Mouse (Mus musculus) thymus, postnatal 4 days (tissue): ENCODE results near the gene Haus2.

Source experiments
- DNase-seq: peaks from one replicate; pipeline ENCODE4 v3.0.0; 2021

The Haus2 gene

DNA sequence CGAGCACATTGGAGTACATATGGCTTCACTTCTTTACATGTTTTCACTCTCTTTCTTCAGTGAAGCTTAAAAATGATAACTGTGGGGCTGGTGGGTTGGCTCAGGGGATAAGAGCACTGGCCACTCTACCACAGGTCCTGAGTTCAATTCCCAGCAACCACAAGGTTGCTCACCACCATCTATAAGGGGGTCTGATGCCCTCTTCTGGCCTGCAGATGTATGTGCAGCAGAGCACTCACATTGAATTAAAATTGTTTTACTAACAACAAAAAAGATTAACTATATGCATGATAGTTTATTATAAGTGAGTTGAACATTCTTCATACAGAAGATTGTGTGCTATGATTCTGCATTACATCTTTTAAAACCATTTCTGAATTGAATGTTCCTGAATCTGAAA, 10.4 kb downstream of the Haus2 start:
- DNase-seq: no peak

DNA sequence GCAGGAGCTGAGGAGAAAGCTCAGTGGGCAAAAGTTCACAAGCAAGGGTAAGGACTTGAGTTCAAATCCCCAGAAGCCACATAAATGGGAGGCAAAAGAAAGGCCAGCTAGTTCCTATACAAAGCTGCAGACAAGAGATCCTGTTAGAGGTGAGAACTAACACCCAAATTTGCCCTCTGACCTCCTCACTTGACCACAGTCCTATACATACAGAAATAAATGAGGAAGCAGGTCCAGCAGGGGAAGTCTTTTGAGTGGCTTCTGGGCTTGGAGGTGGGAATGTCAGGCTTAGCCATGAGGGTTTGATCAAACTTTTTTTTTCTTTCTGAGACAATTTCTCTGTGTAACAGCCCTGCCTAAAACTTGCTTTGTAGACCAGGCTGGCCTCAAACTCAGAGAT, 13.7 kb downstream of the Haus2 start:
- no peak for DNase-seq

- no peak for DNase-seq
Observed at GRCm38 (mm10) chr2:120628076-120628865, 19.1 kb downstream of the Haus2 start.

- peak; percentile 98 for DNase-seq
Observed at GRCm38 (mm10) chr2:120628886-120629735, 19.9 kb downstream of the Haus2 start, which contains the start of gene Stard9. Gene Stard9 (plus strand): TSS chr2:120629121.

DNA sequence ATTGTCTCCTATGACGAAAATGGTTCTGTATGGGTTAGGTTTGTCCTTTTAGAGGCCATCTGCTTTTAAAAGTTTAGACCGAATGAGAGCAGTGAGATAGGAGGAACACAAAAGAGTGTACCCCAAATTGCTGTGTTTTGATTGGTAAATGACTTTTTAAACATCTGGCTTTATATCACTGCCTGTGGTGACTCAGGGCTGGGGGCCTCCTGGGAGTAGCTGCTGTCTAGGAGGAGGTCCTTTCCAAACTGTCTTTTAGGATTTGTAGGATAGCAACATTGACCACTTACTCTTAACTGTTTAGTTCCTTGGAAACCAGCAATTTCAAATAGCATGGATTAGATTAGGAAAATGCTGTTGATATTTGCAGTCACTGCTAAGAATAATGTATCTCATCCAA, 21.1 kb downstream of the Haus2 start:
- no peak for DNase-seq

GRCm38 (mm10) chr2:120630655-120631054, 21.5 kb downstream of the Haus2 start:
- no peak for DNase-seq

GRCm38 (mm10) chr2:120631521-120631920, 22.3 kb downstream of the Haus2 start:
- DNase-seq: no peak

DNA sequence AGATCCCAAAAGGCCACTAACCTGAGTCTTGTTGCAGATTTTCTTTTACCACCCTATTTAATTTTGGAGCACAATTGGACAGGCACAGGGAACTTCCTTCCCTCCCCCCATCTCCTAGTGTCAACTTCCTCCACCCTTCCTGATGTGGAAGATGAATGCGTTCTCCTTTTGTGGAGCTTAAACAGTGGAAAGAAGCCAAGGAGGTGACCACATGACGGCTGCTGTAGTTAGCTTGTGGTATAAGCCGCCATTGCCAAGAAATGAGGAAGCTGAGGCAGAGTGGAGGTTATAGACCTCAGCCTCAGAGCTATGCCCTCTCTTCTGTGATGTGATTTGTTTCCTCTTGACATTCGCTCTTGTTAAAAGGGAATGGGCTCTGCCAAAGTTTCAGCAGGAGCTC, 22.8 kb downstream of the Haus2 start:
- no peak for DNase-seq

DNA sequence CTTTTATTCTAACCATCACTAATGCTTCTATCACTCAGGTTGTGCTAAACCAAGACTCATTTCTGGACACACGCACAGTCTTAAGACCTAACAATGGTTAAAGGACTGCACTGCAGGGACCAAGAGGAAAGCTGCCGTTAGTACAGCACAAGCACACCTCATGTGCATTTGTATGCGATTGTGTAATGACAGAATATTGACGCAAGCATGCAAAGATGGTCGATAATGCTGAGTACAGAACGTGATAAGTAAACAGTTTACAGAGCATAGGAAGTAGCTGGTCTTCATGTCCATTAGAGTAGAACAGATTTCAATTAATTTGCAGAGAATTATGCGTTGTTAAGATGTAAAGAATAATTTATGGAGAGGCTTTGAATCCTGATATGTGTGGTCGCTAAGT, 31.7 kb downstream of the Haus2 start:
- DNase-seq: no peak

GRCm38 (mm10) chr2:120643836-120644235, 34.7 kb downstream of the Haus2 start:
- no peak for DNase-seq

DNA sequence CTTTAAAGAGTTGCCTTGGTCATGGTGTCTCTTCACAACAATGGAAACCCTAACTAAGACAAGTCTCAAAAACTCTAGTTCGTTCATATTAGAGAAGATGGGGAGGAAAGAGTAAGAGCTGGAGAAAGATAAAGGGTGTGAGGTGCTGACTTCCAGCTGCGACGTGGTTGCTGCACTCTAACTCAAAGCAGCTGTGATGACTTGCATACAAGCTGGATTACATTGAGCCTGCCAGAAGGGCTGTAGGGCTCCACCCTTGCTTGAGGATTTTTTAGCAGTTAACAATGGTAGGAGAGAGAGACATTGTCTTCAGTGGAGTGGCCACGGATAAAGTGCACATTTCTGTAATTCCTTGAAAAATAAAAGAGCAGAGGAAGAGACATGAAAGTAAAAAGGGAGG, 37.6 kb downstream of the Haus2 start:
- DNase-seq: no peak

- DNase-seq: no peak
Observed at GRCm38 (mm10) chr2:120652256-120652924, 43.2 kb downstream of the Haus2 start.

DNA sequence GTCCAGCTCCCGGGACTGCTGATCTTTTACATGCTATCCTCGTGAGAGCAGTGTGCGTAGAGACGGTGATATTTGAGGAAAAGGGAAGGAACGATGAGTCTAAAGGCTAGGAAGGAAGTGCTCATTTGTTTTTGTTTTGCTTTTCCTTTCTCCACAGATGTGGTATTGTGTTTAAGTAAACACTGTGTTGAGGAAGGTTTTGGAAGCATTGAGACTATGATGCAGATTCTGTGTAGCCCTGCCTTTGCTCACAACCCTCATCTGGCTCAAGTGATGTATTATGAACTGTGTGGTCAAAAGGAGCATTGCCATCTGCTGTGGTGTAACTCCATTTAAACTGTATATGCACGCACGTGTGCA, 43.7 kb downstream of the Haus2 start:
- DNase-seq: no peak

DNA sequence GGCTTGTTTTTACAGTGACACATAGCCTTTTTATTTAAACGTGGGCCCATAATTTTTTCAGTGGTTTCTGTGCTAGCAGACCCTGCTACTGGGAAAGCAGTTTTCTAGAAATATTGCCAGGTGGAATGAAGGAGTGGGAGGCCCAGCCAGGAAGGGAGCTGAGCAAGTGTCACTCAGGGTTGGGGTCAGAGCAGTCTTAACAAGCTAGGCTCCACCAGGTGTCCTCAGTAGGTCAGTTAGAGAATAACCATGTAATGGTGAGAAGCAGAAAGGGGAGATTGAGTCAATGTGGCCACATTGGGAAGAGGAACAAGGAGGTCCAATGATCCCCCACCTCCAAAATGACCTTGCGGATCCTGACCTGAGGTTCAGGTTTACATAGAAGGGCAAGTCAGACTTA, 45.5 kb downstream of the Haus2 start:
- DNase-seq: no peak

DNA sequence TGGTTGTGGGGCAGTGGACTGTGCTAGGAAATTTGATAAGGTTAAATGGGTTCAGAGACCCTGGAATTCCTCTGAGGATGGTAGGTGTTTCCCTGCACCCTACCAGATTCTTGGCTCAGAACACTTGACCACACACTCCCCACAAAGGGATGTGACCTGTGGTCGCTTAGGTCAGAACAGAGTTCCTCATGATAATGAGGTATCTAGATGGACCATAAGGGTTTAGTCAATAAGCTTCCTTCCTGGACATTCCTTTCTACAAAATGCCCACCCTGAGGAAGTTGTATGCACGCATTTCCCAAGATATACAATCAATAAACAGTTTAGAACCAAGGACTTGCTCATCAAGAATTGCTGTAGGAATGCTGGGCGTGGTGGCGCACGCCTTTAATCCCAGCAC, 46.7 kb downstream of the Haus2 start:
- no peak for DNase-seq

GRCm38 (mm10) chr2:120656711-120657110, 47.5 kb downstream of the Haus2 start:
- no peak for DNase-seq

- DNase-seq: no peak
Observed at GRCm38 (mm10) chr2:120658486-120658885, 49.3 kb downstream of the Haus2 start.

GRCm38 (mm10) chr2:120659318-120659717, 50.1 kb downstream of the Haus2 start:
- DNase-seq: no peak

DNA sequence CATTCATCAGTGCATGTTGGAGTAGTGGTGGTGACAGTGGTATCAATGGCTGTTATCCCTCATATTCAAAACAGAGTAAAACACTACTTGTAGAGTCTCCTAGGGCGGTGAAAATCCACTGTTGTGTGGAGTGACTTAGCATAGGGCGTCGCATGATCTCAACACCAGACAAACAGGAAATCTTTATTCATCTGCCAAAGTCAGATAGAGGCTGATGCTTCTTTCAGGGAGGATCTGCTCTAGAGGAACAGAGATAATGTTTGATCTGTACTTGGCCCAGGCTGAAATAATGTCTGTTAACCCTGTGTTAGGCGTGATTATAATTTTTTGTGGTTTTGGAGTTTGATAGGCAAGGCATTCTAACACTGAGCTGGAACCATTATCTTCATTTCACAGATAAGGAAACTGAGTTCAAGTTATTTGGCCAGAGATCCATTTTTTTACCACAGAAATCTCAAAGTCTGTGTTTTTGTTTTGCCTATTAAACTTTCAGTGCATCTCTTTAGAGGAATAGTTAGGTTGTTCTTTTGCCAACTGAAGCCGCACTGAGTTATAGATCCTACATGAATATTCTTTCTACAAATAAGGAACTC, 51.4 kb downstream of the Haus2 start:
- DNase-seq: no peak

DNA sequence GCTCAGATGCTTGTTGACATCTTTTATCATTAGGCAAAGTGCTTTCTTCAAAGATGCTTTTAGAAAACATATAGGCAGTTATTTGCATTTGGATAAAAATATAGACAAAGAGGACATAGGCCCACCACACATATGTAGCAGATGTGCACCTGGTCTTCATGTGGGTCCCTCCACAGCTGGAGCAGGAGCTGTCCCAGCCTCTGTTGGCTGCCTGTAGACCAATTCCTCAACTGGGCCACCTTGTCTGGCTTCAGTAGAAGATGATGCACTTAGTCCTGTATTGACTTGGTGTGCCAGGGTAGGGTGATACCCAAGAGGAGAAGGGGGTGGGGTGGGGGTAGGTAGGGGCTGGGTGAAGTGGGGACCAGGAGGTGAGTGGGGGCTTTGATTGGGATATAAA, 53.6 kb downstream of the Haus2 start:
- no peak for DNase-seq

GRCm38 (mm10) chr2:120663491-120664154, 54.4 kb downstream of the Haus2 start:
- DNase-seq: no peak

- no peak for DNase-seq
Observed at GRCm38 (mm10) chr2:120667446-120667845, 58.3 kb downstream of the Haus2 start.

- DNase-seq: no peak
Observed at GRCm38 (mm10) chr2:120670253-120670652, 61.1 kb downstream of the Haus2 start.
